Mouse (Mus musculus) midbrain, postnatal 0 days (tissue): ENCODE data around the gene Ica1l. TPM values are rescaled to one million over a fixed set of nuclear protein-coding genes. Genes with fewer than 3 reads are reported as not detected.
"Not testable (repeated sequence)": the region's sequence is repeated elsewhere in the genome, so short reads cannot be mapped to it uniquely, and the experiment has no call there.

ENCODE experiments used
- ATAC-seq: fragments of 200-750 bp; cut with Nextera tagmentation; 2 replicates; pipeline ENCODE4 v1.8.0; 2017; ENCODE audit warnings: moderate number of reproducible peaks, mild to moderate bottlenecking, moderate TSS enrichment, moderate library complexity; ENCODE audit not compliant: low FRiP score
- DNase-seq: peaks from one replicate; pipeline ENCODE4 v3.0.0-alpha.2; 2015; ENCODE audit warnings: low spot score
- H3K27ac ChIP-seq: fragments of 300-500 bp; sonication (generic); 2 replicates; pipeline ENCODE4 v1.5.1; 2014; ENCODE audit warnings: low read depth, mild to moderate bottlenecking, low read length, mixed read lengths
- H3K27me3 ChIP-seq: fragments of 300-500 bp; sonication (generic); 2 replicates; pipeline ENCODE4 v1.6.1; 2014; ENCODE audit warnings: low read length, control low read depth, mixed read lengths; ENCODE audit not compliant: insufficient read depth
- H3K36me3 ChIP-seq: fragments of 300-500 bp; sonication (generic); 2 replicates; pipeline ENCODE4 v1.6.1; 2014; ENCODE audit warnings: low read length, control low read depth, mixed read lengths; ENCODE audit not compliant: insufficient read depth
- H3K4me1 ChIP-seq: fragments of 300-500 bp; sonication (generic); 2 replicates; pipeline ENCODE4 v1.6.1; 2014; ENCODE audit warnings: mild to moderate bottlenecking, control low read depth, antibody characterized with exemption, low read length, mixed read lengths; ENCODE audit not compliant: insufficient read depth
- H3K4me2 ChIP-seq: fragments of 300-500 bp; sonication (generic); 2 replicates; pipeline ENCODE4 v1.6.1; 2014; ENCODE audit warnings: low read depth, mild to moderate bottlenecking, low read length, mixed read lengths; ENCODE audit not compliant: poor library complexity, severe bottlenecking
- H3K4me3 ChIP-seq: fragments of 300-500 bp; sonication (generic); 2 replicates; pipeline ENCODE4 v1.5.1; 2014; ENCODE audit warnings: low read depth, mild to moderate bottlenecking, low read length, moderate library complexity
- H3K9ac ChIP-seq: fragments of 300-500 bp; sonication (generic); replicated peaks from 2 replicates; pipeline ENCODE4 v1.6.1; 2014; ENCODE audit warnings: mild to moderate bottlenecking, low read length, moderate library complexity, mixed read lengths; ENCODE audit not compliant: poor library complexity, severe bottlenecking
- H3K9me3 ChIP-seq: fragments of 300-500 bp; sonication (generic); 2 replicates; pipeline ENCODE4 v1.6.1; 2016; ENCODE audit warnings: low read length, control low read depth
- CTCF ChIP-seq: IDR thresholded peaks from 2 replicates; pipeline ENCODE4 v1.5.1; 2016; ENCODE audit warnings: antibody characterized with exemption, mild to moderate bottlenecking
- WGBS: fragments of 180-500 bp; shearing (Covaris S2); extraction: QIAGEN DNeasy Blood & Tissue Kit; methylation state at CpG from one replicate; pipeline ENCODE4 v1.1.7; 2014; 5-methylcytosine and 5-hydroxymethylcytosine counted together
- polyA plus RNA-seq: library from polyadenylated mRNA; unstranded; fragments of >200 nt; fragmentation: Nextera tagmentation; extraction: Ambion mirVana; gene quantifications from 2 replicates; pipeline ENCODE4 v1.2.1, GENCODE M21; 2015
- total RNA-seq: library from RNA; depleted of rRNA; stranded (reverse); fragments of >200 nt; gene quantifications from 2 replicates; pipeline ENCODE4 v1.2.3, GENCODE M21; 2014

The Ica1l gene
- total and polyA plus RNA-seq, 2 experiments from 2014 or later = 63.8 to 79.4 TPM

- no peak for ATAC-seq
- TF ChIP-seq CTCF = 0 out of 2 replicates have a peak, but pooled peaks have one; percentile 1
- WGBS = 38% methylated on average over 3 of the region's 3 CpGs
These were observed 11.7 kb upstream of the Ica1l start for GRCm38 (mm10) chr1:60054659-60055058.

GRCm38 (mm10) chr1:60047481-60047880 is 4.5 kb upstream of the Ica1l start:
- ATAC-seq, H3K4me3 ChIP-seq, H3K27ac ChIP-seq, H3K9ac ChIP-seq, H3K4me2 ChIP-seq, DNase-seq, H3K27me3 ChIP-seq, H3K9me3 ChIP-seq, H3K4me1 ChIP-seq, H3K36me3 ChIP-seq: not testable (repeated sequence)
- 98% methylated on average over 5 of the region's 5 CpGs for WGBS

More at GRCm38 (mm10) chr1:60054659-60055058, 11.7 kb upstream of the Ica1l start:
- H3K36me3 ChIP-seq = no peaks in the 10 kb centered on the region
- no peak overlapping the region for H3K4me3 ChIP-seq
- DNase-seq = no peak
- no peaks in the 10 kb centered on the region for H3K27me3 ChIP-seq
- H3K4me1 ChIP-seq = no peaks in the 10 kb centered on the region
- no peak overlapping the region for H3K4me2 ChIP-seq
- no peaks in the 10 kb centered on the region for H3K9me3 ChIP-seq
- no peak overlapping the region for H3K27ac ChIP-seq
- no peak overlapping the region for H3K9ac ChIP-seq

GRCm38 (mm10) chr1:60044595-60044994 is 1.6 kb upstream of the Ica1l start:
- whole genome bisulfite sequencing = 95% methylated on average over 1 of the region's 1 CpGs
- Histone ChIP-seq H3K27me3 (no peaks in the 10 kb centered on the region), H3K9me3 (no peaks in the 10 kb centered on the region), H3K4me3 (no peak overlapping the region), H3K27ac (no peak overlapping the region), H3K36me3 (no peaks in the 10 kb centered on the region), H3K4me2 (no peak overlapping the region), H3K9ac (no peak overlapping the region), H3K4me1 (no peaks in the 10 kb centered on the region)
- TF ChIP-seq CTCF = no peak
- ATAC-seq = no peak
- no peak for DNase-seq

GRCm38 (mm10) chr1:60042398-60042795 is 587 bp downstream of the Ica1l start:
- Histone ChIP-seq H3K9ac (peak overlapping the region; percentile 94), H3K36me3 (no peaks in the 10 kb centered on the region), H3K27me3 (no peaks in the 10 kb centered on the region), H3K9me3 (no peaks in the 10 kb centered on the region), H3K4me2 (peak overlapping the region; percentile 79), H3K4me3 (peak overlapping the region; percentile 89), H3K27ac (peak overlapping the region; percentile 92), H3K4me1 (no peaks in the 10 kb centered on the region)
- TF ChIP-seq CTCF = no peak
- DNase-seq (peak; percentile 59), ATAC-seq (peak; percentile 79)
- 2% methylated on average over 19 of the region's 19 CpGs for WGBS

- Histone ChIP-seq H3K4me2 (no peak overlapping the region), H3K9ac (no peak overlapping the region), H3K27ac (no peak overlapping the region), H3K36me3 (no peaks in the 10 kb centered on the region), H3K4me1 (no peaks in the 10 kb centered on the region), H3K4me3 (no peak overlapping the region), H3K9me3 (no peaks in the 10 kb centered on the region), H3K27me3 (no peaks in the 10 kb centered on the region)
- no peak for ATAC-seq
- peak; percentile 20 for DNase-seq
- WGBS = 86% methylated on average over 2 of the region's 2 CpGs
- no peak for TF ChIP-seq CTCF
These were observed 7.9 kb downstream of the Ica1l start for GRCm38 (mm10) chr1:60035044-60035443.

- Histone ChIP-seq H3K36me3 (peaks cover 6% of the 10 kb centered on the region), H3K9me3 (no peaks in the 10 kb centered on the region)
- TF ChIP-seq CTCF = no peak
These were observed 25.9 kb downstream of the Ica1l start for GRCm38 (mm10) chr1:60017031-60017469.

More at GRCm38 (mm10) chr1:60017031-60017469, 25.9 kb downstream of the Ica1l start:
- Histone ChIP-seq H3K4me2 (no peak overlapping the region), H3K4me3 (no peak overlapping the region), H3K27me3 (no peaks in the 10 kb centered on the region), H3K9ac (no peak overlapping the region), H3K4me1 (no peaks in the 10 kb centered on the region), H3K27ac (no peak overlapping the region)
- 86% methylated on average over 1 of the region's 1 CpGs for WGBS
- DNase-seq (no peak), ATAC-seq (no peak)
